Mouse (Mus musculus): Measurements from ENCODE around the gene Etfa.

Gene Etfa

DNA sequence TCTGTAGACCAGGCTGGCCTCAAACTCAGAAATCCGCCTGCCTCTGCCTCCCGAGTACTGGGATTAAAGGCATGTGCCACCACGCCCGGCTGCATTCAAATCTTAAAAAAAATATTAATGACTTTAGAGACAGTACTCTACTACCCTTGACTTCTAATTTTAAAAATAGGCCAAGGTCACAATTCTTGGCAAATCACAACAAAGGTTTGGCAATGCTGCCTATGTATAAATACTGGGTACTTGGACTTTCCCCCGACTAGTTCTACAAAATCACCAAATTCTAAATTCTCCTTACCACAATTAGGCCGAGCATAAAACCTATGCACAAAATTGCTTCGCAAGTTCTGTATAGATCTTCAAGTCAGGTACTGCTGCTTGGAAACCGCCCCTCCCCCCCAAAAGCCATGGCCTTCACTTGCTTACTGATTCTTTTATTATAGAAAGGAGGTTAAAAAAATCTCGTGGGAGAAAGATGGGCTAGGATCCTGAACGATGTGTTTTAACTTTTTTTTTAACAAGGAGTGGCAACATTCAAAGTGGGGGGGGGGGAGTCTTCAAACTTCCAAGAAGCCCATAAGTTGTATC is 1.3 kb downstream of the Etfa start:
- no peak for DNase-seq

DNA sequence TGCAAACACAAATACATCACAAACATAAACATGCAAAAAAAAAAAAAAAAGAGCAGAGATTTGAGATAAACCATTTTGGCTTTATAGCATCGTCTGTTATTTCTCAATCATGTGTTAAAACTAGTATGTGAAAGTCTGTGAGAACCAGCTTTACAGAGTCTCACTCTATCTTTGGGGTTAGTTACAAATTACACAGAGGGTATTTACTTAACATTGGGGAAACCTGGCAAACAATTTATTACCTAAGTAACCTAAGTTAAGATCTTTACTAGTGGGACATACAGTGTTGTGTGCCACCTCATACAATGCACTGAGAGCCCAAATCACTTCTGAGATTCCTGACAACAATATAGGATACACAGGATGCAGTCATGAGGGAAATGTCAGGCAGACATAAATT is 2.3 kb downstream of the Etfa start:
- DNase-seq, result no peak

DNA sequence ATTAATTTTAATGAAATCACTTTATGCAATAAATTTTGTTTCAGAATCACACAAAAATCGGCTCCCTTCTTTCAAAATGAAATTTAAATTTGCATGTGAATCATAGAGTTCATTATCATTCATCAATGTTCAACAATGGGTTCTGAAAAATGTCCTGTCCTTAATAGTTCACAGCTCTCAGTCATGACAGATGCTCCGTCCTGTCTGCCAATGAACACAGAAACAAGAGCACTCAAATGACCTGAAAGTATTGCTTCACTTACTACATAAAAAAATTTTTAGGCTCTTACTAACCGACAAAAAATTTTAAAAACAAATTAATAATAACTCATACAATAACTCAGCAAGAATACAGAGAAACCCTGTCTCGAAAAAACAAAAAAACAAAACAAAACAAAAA is 3.3 kb downstream of the Etfa start:
- no peak for DNase-seq

DNA sequence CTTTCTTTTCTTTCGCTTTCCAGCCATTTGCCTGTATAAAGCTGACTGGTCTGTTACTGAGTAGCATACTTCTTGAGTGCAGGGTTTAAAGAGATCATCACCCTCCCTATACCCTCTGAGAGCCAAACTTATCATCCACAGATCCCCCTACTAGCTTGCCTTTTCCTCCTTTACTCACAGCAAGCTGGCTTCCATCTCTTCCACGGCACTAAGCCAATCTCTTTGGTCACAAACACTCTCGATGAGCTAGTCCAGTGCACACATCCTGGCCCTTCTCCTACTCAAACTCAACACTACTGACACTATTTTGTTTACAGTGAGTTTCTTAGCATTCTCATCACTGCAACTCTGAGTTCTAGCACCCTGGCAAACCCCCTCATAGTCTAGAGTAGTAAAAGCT is 4.1 kb downstream of the Etfa start:
- no peak for DNase-seq

DNA sequence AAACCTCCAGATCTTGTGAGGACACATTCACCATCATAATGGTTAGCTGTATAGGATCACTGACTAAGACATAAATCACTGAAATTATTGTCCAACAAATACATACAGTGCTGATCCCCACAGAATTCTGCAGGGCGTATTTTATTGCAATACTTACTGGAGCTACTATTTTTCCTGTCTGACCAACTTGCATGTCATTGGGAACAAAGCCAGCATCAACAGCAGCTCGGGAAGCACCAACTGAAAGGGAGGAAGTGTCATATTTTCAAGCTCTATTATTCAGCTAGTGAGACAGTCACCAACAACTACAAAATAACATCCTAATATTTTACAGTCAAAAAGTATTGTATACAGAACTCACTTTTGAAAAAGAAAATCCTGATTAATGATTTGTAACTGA is 29.9 kb downstream of the Etfa start:
- no peak for DNase-seq

DNA sequence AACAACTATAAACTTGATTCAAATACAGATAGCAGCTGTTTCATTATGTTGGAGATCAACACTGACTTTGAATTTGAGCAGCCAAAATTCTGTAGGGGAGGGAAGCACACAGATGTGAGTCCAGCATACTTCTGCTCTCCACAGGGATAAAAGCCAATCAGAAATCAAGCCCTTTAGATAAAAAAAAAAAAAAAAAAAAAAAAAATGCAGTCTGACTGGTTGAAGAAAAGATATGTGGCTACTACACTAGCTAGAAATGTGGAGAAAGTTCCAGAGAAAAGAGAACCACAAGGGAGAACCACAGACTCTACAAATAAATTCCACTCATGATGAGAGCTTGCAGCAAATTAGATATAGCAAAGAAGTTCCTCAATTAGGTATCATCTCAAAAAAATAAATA is 33.3 kb downstream of the Etfa start:
- no peak for DNase-seq

DNA sequence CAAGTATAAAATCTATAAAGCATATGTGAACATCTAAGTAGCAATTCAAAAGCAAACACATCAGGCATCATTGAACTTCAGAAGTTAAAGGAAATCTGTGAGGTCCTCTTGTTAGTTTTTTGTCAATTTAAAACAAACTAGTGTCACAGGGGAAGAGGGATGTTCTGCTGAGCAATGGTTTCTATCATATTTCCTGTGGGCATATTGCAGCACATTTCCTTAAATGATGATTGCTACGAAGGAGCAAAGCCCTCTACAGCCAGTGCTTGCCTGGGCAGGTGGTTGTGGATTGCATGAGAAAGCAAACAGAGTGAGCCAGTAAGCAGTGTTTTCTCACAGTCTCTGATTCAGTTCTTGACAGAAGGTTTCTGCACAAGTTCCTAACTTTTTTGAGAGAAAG is 36.0 kb downstream of the Etfa start:
- no peak for DNase-seq

DNA sequence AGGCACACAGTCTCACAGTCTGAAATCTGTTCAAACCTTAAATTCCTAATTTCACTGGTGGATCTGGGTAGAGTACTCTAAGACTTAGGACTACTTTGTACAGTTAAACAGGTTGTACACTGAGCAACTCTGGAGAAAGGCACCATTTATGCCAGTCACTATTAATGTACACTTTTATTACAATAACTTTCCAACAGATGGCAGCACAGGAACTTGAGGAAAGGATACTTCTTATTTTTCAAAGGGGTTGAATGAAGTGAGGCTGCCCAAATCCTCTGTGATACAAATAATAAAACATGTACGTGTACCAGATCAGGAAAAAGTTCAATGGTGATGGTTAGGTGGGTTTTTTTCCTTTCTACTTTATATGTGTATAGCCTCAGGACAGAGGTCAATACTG is 43.6 kb downstream of the Etfa start:
- DNase-seq, result no peak

DNA sequence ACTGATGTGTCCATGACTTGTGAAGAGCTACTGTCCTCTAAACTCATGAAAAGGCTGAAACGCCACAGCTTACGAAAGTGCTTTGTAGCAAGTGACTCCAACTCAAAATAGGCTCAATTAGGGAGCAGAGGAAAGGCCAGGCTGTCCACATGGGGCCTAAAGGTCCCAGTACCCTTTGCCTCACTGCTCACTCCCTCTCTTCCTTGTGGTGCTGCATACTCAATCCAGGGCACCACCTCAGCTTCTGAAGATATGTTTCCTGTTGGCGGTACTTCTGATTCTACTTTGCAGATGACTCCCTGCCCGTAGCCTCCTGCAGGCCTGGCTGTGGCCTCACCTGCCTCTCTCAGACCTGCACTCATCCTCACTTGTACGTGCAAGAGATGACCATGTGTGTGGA is 58.7 kb downstream of the Etfa start:
- DNase-seq, result no peak

DNA sequence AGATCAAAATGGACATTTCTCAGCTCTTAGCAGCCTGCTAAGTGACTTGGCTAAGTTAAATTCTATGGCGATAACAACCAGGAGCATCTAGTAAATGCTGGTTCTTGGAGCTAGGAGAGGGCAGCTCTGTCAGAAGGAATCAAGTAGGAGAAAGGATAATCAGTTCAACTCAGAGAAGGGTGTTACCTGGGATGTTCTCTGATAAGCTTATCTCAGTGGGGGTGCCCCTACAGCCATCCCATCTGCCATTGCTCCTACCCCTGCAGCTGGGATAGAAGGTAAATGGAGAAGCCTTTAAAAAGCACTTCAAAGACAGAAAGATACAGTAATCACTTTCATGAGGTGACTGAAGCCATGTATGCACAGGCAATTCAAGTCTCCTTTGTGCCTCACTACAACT is 59.1 kb downstream of the Etfa start:
- DNase-seq, result no peak

DNA sequence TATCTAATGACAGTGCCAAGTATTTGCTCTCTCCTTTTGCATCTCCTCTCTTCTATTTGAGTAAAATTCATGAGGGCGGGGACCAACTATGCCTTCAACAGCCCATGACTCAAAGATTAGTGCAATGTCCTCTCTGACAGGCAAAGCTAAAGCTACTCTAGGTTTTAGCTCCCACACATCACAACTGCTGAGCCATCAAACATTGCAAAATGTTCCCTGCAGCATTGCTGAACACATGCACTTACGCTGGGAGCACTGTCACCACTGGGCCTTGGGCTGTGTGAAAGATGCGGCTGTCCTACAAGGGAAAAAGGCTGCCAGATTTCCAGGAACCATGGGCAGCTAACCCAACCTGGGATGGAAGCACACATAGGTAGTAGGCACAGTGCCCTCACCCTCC is 60.6 kb downstream of the Etfa start:
- no peak for DNase-seq

DNA sequence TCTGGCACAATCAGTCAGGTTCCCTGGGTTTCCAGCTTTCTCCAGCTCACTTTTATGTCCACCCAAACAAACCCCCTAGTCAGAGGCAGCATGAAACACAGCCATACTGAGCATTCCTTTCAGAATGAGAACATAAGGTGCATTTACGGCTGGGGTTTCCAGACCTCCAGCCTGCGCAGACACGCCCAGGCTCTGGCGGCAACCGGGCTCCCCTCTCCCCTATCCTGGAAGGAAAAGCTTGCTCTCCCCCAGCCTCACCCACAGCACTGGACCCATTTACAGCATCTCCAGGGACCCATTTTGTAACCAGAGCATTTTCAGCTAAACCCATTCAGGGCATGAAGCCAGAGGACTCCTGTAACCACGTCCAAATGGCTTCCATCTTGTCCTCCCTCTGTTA is 62.0 kb downstream of the Etfa start:
- no peak for DNase-seq

DNA sequence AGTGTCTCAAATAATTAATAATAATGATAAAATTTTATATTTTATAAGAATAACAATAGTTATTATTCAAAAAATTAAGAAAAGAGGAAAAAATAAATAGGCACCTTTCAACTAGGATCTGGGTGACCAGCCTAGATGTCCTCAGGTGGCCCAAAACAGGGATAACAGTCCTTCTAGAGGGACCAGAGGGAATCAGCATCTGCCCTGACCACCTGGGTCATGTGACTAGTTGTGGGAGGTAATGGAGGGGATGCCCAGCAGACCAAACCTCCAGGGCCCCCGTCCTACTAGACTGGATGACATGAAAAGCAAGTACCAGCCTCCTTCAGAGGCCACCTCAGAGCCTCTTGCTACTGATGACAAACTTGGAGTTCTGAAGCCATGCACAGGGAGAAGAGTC is 62.9 kb downstream of the Etfa start:
- DNase-seq, result no peak

DNA sequence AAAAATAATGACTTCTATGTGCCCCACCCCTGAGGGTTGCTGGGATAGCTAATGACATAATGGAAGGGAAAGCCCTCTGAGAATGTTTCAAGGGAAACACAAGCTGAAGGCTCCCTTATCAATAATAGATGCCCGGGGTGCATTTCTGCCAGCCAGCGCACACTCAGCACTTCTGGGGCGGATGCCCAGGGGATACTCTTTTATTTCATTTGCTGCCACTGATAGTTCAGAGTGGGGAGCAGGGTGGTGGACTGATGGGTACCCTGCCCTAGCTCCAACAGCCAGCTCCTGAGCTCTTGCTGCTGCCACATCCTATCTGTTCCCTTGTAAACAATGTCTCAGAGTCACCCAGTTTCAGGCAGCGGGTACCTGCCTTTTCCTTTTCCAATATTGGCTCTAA is 64.5 kb downstream of the Etfa start:
- no peak for DNase-seq

DNA sequence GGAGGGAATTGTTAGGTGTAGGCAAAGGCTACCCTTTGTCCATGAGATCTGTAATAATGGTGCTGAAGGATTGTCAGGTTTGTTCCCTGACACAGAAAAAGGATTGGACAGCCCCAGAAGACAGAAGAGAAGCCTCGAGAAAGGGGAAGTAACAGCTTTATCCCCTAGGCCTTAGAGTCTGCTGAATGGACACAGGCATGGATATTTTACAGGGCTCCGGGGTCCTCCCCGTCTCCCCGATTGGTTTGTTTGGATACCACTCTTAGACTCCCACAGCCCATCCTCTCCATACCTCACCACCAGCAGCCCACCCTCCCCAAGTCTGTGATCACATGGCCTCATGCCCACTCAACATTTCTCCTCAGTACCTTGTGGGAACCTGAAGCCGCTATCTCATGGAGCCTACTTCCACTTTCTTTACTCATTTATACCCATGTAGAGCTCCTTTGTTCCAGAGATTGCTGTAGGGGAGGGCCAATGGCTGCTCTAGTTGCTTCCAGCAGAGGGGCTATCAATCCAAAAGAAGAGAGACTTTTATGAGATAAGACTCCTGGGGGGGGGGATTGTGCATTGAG is 72.8 kb downstream of the Etfa start:
- no peak for DNase-seq

DNA sequence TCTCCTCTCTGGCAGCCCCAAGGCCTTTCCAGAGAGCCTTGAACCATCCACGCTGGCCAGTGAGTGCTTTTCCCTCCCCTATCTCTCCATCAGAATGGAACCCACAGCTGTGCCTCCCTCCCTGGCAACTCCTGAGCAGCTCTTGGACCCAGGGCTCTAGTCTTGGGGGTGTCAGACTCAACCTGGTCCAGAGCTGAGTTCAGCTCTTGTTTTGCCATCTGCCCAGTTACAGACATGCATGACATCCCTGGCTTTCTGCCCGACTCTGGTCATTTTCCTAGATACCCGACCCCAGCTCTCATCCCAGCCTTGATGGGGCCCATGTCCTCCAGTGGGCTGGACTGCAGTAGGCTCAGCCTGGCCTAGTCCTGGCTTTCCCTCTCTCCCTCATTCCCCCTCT is 73.6 kb downstream of the Etfa start:
- no peak for DNase-seq

DNA sequence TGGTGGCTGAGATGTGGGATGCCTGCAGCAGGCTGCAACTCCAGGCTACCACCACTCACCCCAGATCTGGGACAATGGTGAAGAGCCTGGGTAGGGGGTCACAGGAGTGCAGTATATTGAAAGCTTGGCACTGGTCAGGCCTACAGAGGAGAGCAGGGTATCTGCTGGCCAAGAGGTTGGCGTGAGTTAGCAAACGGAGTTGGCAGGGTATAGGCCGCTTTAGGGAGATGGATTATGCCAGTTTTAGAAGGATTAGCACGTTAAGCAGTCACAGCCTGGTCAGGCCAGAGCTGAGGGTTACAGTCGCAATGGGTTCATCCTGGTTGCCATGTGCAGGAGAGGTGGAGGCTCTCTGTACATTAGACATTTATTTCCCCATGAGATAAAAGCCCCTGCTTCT is 78.2 kb downstream of the Etfa start:
- no peak for DNase-seq

DNA sequence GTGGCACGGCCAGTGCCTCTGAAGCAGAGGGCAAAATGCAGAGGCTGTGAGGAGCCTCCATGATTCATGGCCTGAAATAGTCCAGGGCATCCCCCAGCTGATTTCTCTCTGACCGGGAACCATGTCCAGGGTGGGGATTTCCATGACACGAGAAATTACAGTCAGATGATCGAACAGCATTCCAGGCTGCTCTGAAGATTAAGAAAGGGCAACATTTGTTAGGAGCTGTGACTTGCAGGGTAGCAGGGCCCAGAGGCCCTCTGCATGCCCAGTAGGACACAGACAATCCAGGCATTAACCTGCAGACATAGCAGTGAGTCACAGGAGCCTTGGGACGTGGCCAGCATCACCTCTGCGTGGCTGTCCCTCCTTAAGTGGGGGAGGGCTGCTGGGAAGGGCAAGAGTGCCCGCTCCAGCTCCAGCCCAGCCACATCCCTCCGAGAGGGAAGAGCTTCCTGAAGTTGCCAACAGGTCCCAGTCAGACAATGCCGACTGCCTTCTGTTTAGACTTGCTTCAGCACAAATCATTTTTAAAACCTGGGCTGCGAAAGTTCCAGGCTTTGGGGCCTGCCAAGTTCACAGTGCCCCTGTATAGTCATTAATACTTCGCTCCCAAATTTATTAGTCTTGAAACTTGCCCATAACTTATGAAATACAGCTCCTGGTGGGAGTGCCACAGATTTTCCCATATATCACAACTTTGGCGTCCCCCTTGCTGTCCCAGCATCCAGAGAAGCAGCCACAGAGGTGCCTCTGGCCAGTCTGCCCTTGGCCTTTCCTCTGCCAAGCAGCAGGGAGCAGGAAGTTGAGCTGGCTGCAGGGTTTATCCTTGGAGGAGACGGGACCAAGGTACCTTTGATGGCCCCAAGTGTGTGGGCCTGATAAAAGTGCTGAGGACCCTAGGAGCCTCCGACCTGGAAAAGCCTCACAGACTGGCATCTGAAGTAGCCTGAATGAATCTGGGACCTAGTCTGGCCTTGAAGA is 79.4 kb downstream of the Etfa start:
- DNase-seq, result no peak

DNA sequence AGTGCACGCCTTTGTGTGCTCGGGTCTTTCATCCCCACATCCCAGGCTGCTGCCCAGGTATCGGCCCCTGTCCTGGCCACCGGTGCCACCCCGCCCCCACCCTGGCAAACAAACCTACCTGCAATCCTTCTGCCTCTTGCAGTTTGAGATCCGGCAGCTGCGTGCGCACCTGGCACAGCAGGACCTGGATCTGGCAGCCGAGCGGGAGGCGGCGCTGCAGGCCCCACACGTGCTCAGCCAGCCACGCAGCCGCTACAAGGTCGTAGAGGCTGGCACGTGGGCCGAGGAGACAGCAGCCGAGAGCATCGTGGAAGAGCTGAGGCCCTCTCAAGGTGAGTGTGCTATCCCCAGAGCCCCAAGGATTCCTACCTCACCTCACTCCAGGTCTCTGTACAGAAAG is 81.9 kb downstream of the Etfa start:
- DNase-seq, result no peak

DNA sequence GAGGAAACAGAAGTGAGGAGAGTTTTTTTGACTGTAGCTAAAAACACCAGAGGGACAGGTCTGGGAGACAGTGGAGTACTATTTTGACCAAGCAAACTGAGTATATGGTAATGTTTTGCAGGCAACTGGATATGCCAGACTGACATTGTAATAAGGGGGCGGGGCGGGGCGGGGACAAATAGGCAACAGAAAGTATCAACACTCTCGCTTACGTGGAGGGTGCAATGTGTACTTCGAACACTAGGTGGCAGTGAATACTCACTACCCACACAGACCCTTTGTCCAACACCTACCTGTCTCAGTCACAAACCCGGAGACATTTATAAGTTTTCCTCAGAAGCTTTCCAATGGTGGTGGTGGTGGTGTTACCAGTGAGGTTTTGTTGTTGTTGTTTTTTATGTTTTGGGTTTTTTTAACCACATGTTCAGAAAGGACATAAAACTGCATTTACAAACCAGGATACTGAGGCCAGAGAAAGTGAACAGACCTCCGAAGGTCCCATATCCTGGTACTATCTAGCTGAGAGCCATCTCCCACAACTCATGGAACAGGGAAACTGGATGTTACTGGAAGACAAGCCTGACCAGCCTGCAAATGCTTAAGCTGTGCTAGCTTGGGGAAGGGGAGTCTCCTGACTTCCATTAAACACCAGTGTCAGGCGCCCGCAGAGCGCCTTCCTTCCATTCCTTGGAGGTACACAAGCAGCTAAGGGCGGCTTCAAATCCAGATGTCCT is 82.6 kb downstream of the Etfa start:
- DNase-seq, result peak; percentile 68

DNA sequence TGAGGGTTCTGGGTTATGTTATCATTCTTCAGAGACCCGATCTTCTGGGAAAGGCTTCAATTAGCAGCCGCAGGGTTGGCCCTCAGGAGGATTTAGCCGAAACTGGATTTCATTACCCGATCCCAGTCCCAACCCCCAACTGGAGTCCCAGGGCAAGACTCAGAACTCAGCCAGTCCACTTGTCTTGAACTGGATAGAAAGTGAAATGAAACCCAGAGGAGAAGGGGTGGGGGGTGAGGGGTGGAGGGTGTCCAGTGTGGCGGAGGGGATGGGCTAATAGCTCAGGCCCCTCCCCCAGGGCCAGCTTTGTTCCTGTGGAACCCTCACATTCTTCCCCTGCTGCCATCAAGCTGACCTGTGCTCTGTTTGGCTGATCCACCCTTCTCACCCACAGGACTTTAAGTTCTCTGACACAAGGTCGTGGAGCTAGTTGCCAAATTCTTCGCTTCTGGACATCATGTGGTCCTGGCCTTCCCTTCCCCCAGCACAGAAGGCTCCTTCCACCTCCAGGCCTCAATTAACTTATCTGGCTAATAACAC is 86.7 kb downstream of the Etfa start:
- no peak for DNase-seq

DNA sequence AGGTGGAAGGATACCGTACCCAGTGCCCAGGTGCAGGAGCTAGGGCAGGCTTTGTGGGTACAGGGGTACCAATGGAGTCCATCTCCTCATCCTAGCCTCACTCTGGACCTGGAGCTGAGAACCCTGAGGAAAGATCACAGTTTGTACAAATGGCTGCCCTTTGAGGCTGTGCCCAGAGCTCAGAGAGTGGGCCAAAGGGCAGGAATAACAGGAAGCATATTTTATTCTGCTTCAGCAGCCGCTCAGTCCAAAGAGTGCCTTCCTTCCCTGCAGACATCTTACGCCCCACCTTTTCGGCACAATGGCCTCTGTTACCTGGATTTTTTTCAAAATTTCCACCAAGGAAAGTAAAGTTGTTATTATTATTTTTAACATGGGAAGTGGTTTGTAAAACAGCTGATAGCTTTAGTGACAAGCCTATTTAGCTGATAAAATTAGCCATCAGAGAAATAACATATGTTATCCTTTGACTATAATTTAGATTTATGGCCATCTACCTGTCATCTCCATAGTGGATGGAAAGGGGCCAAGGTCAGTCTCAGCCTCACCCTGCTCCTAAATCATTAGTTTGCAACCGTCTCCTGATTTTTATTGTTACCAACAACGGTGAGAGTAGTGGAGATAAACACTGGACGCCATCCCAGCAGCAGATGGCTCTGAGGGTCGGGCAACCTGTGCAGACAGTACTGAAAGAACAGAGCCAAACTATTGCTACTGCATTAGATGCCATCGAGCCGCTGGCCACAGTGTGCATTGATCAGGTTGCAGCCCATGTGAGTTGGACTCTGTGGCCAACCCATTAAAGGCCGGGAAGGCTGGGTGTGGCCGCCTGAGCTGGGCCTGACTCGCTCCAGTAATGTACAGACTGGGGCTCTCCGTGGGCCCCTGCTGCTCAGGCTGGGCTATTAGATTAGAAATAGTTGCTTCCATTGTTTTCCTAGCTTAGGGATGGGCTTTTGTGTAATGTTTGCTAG is 88.3 kb downstream of the Etfa start:
- DNase-seq, result no peak
